Mouse (Mus musculus) embryo, embryonic 10 days (tissue): ENCODE results near the gene Apex1.
A peak's percentile ranks its signal among the peaks of the same experiment; 100 is the strongest.
"Not testable (repeated sequence)": the region's sequence is repeated elsewhere in the genome, so short reads cannot be mapped to it uniquely, and the experiment has no call there.

ENCODE experiments used
- DNase-seq: peaks from one replicate; pipeline ENCODE4 v3.0.0-alpha.2; 2015; ENCODE audit warnings: low spot score

The Apex1 gene

GRCm38 (mm10) chr14:50969558-50970544, 45.1 kb downstream of the Apex1 start:
- DNase-seq = peak; percentile 37

- no peak for DNase-seq
These were observed 46.1 kb downstream of the Apex1 start for GRCm38 (mm10) chr14:50970822-50971221.

- DNase-seq = not testable (repeated sequence)
These were observed 48.3 kb downstream of the Apex1 start for GRCm38 (mm10) chr14:50973054-50973453.

- peak; percentile 7 for DNase-seq
These were observed 48.9 kb downstream of the Apex1 start for GRCm38 (mm10) chr14:50973700-50974099.

GRCm38 (mm10) chr14:50975001-50975400, 50.2 kb downstream of the Apex1 start:
- DNase-seq = no peak

GRCm38 (mm10) chr14:50976674-50977073, 51.9 kb downstream of the Apex1 start:
- peak; percentile 37 for DNase-seq
